Mouse (Mus musculus) limb, embryonic 14.5 days (tissue): Measurements from ENCODE around the gene Hoxd8. TPM values are rescaled to one million over a fixed set of nuclear protein-coding genes. Genes with fewer than 3 reads are reported as not detected.

Experiments used
- ATAC-seq: fragments of 200-750 bp; cut with Nextera tagmentation; 2 replicates; pipeline ENCODE4 v1.8.0; 2017; ENCODE audit warnings: low read depth, moderate number of reproducible peaks, moderate TSS enrichment; ENCODE audit not compliant: low FRiP score
- DNase-seq: peaks from one replicate; pipeline ENCODE4 v3.0.0-alpha.2; 2015; ENCODE audit warnings: low spot score
- H3K27ac ChIP-seq: fragments of 300-500 bp; sonication (generic); replicated peaks from 2 replicates; pipeline ENCODE4 v1.5.1; 2014; ENCODE audit warnings: low read depth, mild to moderate bottlenecking, low read length, moderate library complexity, mixed read lengths
- H3K27me3 ChIP-seq: fragments of 300-500 bp; sonication (generic); 2 replicates; pipeline ENCODE4 v1.6.1; 2014; ENCODE audit warnings: low read length, mixed read lengths; ENCODE audit not compliant: control insufficient read depth, insufficient read depth
- H3K36me3 ChIP-seq: fragments of 300-500 bp; sonication (generic); 2 replicates; pipeline ENCODE4 v1.6.1; 2014; ENCODE audit warnings: mild to moderate bottlenecking, low read length, moderate library complexity, mixed read lengths; ENCODE audit not compliant: control insufficient read depth, insufficient read depth
- H3K4me1 ChIP-seq: fragments of 300-500 bp; sonication (generic); 2 replicates; pipeline ENCODE4 v1.6.1; 2014; ENCODE audit warnings: antibody characterized with exemption, low read length, mixed read lengths; ENCODE audit not compliant: control insufficient read depth, insufficient read depth
- H3K4me2 ChIP-seq: fragments of 300-500 bp; sonication (generic); replicated peaks from 2 replicates; pipeline ENCODE4 v1.6.1; 2014; ENCODE audit warnings: low read depth, mild to moderate bottlenecking, low read length, moderate library complexity; ENCODE audit not compliant: severe bottlenecking
- H3K4me3 ChIP-seq: fragments of 300-500 bp; sonication (generic); replicated peaks from 2 replicates; pipeline ENCODE4 v1.5.1; 2014; ENCODE audit warnings: low read length
- H3K9ac ChIP-seq: fragments of 300-500 bp; sonication (generic); 2 replicates; pipeline ENCODE4 v1.6.1; 2014; ENCODE audit warnings: mild to moderate bottlenecking, low read depth, low read length, moderate library complexity; ENCODE audit not compliant: severe bottlenecking
- H3K9me3 ChIP-seq: fragments of 300-500 bp; sonication (generic); 2 replicates; pipeline ENCODE4 v1.6.1; 2016; ENCODE audit warnings: low read length; ENCODE audit not compliant: control insufficient read depth
- POLR2A ChIP-seq: fragments of 200-500 bp; IDR thresholded peaks from 2 replicates; pipeline ENCODE4 v1.8.0; 2012; ENCODE audit warnings: inconsistent platforms, mild to moderate bottlenecking, moderate library complexity, borderline replicate concordance; ENCODE audit not compliant: insufficient read depth, insufficient read length; ENCODE audit errors: extremely low read depth
- WGBS: fragments of 180-500 bp; shearing (Covaris S2); extraction: QIAGEN DNeasy Blood & Tissue Kit; methylation state at CpG from one replicate; pipeline ENCODE4 v1.1.7; 2014; 5-methylcytosine and 5-hydroxymethylcytosine counted together
- polyA plus RNA-seq, 2 experiments: library from polyadenylated mRNA; depleted of rRNA in 1 of 2; stranded (reverse) in 1 of 2; unstranded in 1 of 2; fragments of >200 nt; fragmentation: Nextera tagmentation in 1 of 2; extraction: Ambion mirVana in 1 of 2; gene quantifications; 2 replicates each; pipeline versions ENCODE4 v1.2.1 to v1.2.3; 2012 to 2014

Hoxd8 gene
- polyA plus RNA-seq, 2 experiments: 12.7 to 12.8 TPM

DNA sequence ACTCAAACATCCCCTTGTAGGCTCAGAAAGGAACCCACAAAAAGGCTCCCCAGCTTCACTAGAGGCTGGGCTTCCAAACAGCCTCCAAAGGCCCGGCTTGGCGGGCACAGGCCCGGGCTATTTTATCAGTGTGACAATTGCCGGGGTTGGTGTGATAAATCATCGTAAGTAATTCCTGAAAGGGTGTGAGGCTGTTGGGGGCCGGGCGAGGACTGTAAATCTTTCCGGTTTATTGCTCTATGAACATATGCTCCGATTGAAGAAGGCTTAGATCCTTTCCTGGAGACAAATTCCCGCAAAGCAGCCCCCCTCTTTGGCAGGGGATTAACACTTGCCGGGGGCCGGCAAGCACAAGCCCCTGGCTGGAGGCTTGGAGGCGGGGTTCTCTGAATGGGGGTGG, 30.0 kb downstream of the Hoxd8 start:
- no peak overlapping the region for H3K27ac ChIP-seq
- no peak overlapping the region for H3K9ac ChIP-seq
- no peak for ATAC-seq
- no peak for DNase-seq
- H3K4me1 ChIP-seq: peaks cover 12% of the 10 kb centered on the region; the same call in 1 of the 2 replicates
- WGBS: 8% methylated on average over 13 of the region's 13 CpGs
- peaks cover 96% of the 10 kb centered on the region for H3K27me3 ChIP-seq
- no peaks in the 10 kb centered on the region for H3K9me3 ChIP-seq
- no peak for TF ChIP-seq POLR2A
- H3K4me2 ChIP-seq: no peak overlapping the region
- no peaks in the 10 kb centered on the region for H3K36me3 ChIP-seq
- no peak overlapping the region for H3K4me3 ChIP-seq

DNA sequence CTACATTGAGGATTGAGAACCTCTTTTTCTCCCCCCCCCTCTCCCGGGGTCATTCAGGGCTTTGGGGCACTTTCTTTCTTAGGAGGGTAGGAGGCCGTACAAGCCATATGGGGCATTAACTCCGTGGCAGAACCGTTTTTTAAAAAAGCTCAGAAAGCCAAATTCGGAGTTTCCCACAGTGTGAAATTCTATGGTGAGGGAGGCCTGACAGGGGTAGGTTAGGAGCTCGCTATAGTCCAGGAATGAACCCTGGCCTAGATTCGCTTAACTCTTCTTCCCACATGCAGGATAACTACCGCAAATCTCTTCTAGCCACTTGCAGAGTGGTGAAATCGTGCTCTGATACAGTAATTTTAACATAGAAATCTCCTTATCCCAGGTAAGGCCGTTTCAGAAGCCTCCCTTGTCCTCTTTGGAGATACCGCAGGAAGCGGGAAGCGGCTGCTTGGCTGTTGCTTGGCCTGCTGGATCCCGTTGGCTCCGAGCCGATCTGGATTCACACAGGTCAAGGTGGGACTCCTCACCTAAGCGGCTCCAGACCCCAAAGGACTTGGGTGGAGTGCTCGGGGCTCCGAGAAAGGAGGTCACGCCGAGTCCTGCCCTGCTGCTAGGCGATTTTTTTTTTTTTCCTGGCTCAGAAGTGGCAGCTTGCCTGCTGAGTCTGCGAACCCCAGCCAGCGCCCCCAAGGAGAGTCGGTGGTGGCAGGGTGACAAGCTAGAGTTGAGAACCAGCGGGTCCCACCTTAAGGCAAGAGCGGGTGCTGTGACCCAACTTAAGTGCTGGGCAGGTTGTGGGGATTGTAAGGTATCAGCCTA, 30.8 kb downstream of the Hoxd8 start:
- Histone ChIP-seq H3K4me1 (peaks cover 12% of the 10 kb centered on the region), H3K4me2 (no peak overlapping the region), H3K27ac (no peak overlapping the region), H3K36me3 (no peaks in the 10 kb centered on the region), H3K9ac (no peak overlapping the region), H3K4me3 (no peak overlapping the region), H3K9me3 (no peaks in the 10 kb centered on the region), H3K27me3 (peaks cover 97% of the 10 kb centered on the region)
- WGBS: 13% methylated on average over 27 of the region's 27 CpGs
- no peak for TF ChIP-seq POLR2A
- ATAC-seq (no peak), DNase-seq (no peak)

DNA sequence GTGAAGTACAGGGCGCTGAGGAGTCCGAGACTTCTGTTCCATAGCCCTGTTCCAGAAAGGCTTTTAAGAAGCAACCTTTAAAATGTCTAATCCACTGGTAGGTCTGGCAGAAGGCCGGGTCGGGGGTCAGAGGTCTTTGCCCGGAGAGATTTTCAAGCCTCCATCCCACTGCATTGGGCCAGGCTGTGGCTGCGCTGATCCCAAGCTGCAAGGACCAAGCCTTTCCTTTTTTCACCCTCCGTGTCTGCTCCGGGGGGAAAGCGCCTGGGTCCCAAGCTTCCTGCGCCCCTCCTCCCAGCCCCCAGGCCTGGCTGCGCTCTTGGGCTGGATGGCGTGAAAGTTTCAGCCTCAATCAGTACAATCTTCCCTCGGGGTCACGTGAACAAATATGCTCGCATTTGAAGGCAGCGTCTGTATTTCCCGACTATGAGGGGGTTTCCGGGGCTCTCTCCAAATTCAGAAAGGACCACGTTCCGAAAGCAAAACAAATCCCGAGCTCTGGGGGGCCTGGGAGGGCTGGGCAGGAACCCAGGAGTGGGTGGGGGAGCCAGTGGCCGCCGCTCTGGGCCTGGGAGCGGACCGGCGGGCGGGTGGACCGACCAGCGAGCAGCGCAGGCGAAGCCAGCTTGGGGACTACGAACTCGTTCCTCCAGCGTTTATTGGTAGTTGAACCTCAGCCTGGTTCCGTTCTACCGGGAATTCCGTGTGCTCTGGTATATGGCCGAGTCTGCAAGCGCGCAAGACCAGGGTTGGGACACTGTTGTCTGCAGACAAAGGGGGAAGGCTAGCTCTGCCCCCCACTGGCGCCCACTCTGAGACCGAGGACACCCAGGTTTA, 31.7 kb downstream of the Hoxd8 start:
- no peak for TF ChIP-seq POLR2A
- Histone ChIP-seq H3K4me3 (peak overlapping the region; percentile 21), H3K9ac (0 out of 2 replicates have a peak overlapping the region, but pooled peaks have one; percentile 13), H3K4me2 (peak overlapping the region; percentile 43), H3K36me3 (no peaks in the 10 kb centered on the region), H3K27ac (no peak overlapping the region), H3K27me3 (peaks cover 97% of the 10 kb centered on the region), H3K4me1 (peaks cover 14% of the 10 kb centered on the region), H3K9me3 (no peaks in the 10 kb centered on the region)
- ATAC-seq (no peak; the same call in 1 of the 2 replicates), DNase-seq (no peak)
- WGBS: 2% methylated on average over 36 of the region's 42 CpGs

DNA sequence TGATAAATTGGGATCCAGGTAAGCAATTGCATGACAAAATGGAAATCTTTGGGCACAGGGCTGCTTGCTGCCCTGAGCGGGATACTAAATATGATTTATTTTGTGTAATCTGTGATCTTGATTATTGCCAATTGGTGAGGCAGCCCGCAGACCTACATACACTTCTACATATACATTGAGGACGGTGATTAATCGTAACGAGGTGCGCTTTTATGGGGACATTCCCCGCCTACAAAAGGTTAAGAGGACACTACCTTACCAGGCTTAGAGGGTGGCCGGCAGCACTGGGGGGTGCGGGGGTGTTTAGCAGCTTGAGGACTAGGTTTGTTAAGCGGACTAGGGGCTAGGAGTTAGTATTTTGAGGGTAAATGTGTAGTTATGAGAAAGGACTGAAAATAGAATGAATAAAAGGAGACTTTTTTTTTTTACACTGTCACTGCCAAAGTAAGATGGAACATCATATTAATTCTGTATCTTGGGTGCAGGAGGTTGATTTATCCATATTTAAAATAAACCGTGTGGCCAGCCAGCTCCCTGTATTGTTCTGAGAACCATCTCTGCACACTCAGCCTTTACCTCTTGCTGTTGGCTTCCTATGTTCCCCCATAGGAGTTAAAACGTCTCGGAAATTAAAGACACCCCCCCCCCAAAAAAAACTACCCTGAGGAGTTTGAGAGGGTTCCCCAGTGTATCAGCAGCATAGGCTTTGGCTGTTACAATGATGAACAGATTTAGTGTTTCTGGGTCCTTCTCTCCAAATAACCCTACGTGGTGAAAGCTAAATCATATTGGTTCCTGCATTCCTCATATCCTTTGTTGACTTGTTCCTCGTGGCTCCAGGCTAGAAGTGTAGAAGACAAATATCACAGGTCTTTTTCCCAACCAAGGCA, 32.5 kb downstream of the Hoxd8 start:
- Histone ChIP-seq H3K4me2 (no peak overlapping the region), H3K36me3 (no peaks in the 10 kb centered on the region), H3K4me3 (no peak overlapping the region), H3K4me1 (peaks cover 14% of the 10 kb centered on the region), H3K9me3 (no peaks in the 10 kb centered on the region), H3K9ac (no peak overlapping the region), H3K27ac (no peak overlapping the region), H3K27me3 (peaks cover 96% of the 10 kb centered on the region)
- no peak for TF ChIP-seq POLR2A
- ATAC-seq (no peak), DNase-seq (no peak)
- WGBS: 8% methylated on average over 15 of the region's 15 CpGs
